Mouse (Mus musculus) layer of hippocampus, adult 9-11 months (tissue): ENCODE data around the gene Klhl12.
"Not testable (repeated sequence)": the region's sequence is repeated elsewhere in the genome, so short reads cannot be mapped to it uniquely, and the experiment has no call there.

Source experiments
- DNase-seq: peaks from one replicate; pipeline ENCODE4 v3.0.0; 2022

The Klhl12 gene

GRCm38 (mm10) chr1:134516491-134517198, 61.3 kb downstream of the Klhl12 start:
- DNase-seq: no peak

DNA sequence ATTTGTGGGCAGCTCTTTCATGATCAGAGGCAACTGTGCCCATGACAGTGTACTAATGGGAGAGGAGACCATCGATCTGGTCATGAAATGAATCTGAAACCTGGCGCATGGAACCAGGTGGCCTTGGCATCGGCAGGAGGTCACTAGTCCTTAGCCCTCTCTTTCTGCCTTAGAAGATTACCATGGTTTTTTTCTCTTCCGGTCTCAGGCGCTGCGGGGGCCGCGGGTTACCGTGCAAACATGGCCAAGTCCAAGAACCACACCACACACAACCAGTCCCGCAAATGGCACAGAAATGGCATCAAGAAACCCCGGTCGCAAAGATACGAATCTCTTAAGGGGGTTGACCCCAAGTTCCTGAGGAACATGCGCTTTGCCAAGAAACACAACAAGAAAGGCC, 62.5 kb downstream of the Klhl12 start:
- not testable (repeated sequence) for DNase-seq

- DNase-seq: peak; percentile 88
Observed at GRCm38 (mm10) chr1:134518677-134519076, 63.3 kb downstream of the Klhl12 start.

DNA sequence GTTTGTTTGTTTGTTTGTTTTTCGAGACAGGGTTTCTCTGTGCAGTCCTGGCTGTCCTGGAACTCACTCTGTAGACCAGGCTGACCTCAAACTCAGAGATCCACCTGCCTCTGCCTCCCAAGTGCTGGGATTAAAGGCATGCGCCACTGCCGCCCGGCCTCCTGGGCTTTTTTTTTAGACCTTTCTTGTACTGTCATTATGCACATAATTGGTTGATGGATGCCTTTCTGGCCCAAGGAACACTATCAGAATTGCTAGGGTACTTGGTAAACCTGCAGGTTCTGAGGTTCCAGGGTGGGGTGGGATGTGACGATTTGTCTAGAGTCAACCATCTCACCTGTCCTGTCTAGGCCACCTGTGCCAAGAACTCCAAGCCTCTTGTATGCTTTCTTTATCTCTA, 63.9 kb downstream of the Klhl12 start:
- not testable (repeated sequence) for DNase-seq

DNA sequence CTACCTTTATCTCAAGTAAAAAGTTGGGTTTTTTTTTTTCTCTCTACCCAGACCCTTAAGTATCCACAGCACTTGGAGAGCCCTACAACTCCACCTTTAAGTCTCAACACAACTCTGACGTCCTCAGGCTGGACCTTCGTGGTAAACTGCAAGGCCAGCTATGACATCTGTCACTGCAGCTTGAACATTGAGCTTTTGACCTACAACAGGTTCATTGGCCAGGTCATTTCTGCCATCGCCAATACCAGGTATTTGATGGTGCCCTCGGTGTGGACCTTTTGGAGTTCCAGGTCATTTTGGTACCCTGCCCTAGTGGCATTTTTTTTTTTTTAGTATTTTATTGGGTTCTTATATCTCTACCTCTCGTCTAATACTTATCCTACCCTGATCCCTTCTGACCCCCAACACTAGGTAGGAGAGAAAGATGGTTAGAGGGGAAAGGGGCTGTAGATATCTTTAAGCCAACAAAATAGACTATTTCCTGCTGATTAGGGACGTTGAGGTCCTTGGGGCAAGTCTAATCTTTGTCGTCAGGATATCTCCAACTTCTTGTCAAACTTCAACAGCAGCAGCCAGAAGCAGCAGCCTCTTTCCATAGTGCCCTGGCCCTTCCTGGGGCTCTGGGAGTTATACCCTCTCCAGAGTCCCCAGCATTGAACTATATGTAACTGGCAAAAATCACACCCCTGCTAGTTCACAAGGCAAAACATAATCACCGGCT, 64.8 kb downstream of the Klhl12 start:
- DNase-seq: no peak

DNA sequence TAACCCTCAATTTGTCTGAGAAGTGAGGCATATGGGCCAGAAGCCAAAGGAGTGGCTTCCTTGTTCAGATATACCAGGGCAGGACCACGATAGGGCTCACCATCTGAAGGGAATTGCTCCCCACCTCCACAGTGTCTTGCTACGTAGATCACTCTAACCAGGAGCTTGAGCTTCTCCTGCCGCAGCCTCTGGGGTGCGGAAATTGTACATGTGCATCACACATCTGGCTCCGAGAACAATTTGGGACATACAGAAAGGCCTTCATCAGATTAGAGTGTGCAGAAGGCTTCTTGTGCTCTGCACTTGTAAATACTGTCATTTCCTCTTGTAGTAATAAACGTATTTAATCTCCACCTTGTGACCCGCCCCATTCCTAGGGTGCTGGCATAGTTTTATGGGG, 65.8 kb downstream of the Klhl12 start:
- DNase-seq: no peak

DNA sequence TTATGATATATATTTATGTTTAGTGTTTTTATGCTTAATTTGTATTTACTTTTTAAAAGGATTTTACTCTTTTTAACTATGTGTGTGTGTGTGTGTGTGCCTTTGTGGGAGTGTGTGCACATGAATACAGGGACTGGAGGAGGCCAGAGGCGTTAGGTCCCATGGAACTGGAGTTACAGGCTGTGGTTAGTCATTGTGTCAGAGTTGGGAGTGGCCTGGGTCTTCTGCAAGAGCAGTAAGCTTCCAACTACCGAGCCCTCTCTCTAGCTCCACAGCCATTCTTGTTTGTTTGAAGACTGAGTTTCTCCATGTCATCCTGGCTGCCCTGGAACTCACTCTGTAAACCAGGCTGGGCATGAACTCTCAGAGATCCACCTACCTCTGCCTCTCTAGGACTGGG, 67.0 kb downstream of the Klhl12 start:
- DNase-seq: no peak

GRCm38 (mm10) chr1:134524424-134524823, 69.1 kb downstream of the Klhl12 start:
- DNase-seq: no peak

DNA sequence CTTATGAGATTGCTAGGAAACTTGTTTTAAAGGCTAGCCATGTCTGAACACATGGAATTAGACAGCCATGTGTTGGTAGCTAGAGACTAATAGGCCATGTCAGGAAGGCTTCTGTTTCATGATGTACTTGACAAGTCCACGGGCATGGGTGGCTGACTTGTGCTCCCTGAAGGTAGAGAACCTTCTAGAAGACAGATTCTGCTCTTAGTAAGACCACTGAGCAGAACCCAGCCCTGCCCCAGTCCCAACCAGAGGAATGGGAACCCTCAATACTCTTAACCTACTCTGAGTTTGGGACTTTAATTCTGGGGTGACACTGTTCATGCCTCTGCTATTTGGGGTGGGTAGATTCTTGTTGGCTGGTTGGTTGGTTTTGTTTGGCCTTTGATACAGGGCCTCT, 69.7 kb downstream of the Klhl12 start:
- DNase-seq: no peak

DNA sequence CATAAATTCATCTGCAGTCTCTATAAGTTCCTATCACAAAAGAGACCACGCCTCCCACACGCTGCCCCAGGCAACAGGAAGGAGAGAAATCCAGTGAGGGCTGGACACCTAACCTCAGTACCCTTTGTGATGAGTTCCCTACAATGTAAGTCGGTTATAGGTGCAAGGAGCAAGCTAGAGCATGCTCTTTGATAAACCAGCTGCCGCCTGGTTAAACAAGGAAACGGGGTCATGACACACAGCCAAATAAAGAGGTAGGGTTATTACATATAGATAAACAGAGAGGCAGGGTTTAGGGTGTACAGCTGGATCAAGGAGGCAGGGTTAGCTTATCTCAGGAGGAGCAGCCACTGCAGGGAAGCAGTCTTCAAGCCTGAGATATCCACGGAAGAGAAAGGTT, 71.4 kb downstream of the Klhl12 start:
- no peak for DNase-seq

DNA sequence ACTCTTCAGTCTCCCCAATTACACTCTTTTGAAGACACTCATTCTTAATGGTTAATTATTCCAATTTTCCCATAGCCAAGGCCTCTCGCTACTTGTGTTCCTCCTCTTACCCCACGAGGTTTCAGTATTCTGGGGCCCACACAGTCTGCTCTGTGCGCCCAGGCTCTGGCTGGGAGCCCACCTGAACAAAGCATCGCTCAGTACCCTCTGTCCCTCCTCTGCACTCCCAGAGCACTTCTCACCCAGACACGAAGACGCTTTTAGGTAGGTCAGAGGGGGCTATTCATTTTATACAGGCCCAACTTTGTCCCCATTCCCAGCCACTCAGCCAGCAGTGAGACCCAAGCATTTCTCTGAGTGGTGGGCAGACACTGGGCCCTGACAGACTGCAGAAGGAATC, 75.3 kb downstream of the Klhl12 start:
- DNase-seq: peak; percentile 61

DNA sequence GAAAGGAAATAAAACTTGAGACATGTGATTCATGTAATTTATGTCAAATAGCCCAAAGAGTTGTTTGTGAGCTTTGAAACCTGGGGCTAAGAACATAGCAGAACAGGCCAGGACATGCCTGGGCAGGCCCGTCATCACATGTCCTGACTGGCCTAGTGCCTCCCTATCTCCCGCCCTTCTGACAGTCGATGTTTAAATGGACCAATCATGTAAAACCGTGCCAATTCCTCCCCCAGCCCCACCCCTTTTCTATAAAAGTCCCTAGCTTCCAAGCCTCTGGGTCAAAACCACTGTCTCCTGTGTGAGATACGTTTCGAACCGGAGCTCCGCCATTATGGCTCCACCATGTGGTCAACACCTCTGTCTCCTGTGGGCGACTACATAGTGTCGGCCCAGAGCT, 78.4 kb downstream of the Klhl12 start:
- DNase-seq: not testable (repeated sequence)

DNA sequence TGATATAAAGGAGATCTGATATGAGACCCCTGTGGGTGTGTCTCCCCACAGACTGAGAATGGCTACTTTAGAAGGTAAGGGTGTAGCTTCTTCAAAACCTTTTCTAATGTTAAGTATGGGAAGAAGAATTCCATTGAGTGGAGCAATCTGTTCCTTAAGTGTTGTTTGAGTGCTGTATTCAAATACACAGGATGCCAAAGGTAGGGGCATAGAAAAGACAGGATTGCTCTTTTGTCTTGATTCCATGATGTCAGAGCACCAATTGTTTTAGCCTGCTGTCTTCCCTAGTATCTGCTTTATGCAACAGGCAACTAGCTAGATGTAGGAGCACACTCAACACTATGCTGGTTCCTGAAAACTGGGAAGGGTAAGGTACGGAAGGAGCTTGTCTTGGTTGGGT, 79.7 kb downstream of the Klhl12 start:
- DNase-seq: no peak

GRCm38 (mm10) chr1:134535513-134535912, 80.2 kb downstream of the Klhl12 start:
- no peak for DNase-seq

DNA sequence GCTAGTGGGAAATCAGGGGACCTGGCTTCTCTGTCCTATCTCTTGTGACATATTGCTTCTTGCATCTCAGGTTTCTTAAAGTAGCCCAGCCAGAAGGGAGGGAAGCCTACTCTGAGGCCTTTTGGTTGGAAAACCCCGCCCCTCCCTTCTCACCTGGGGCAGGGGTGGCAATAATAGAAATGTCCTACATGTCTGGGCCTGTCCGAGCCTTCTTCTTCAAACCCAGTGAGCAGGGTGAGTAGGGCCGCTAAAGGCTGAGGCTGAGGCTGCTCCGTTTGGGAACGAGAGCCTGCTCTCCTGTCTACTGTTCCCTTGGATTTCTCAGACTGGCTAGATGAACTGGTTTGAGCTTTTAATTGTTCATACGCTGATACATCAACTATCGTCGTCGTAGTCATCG, 85.3 kb downstream of the Klhl12 start:
- no peak for DNase-seq
